Mouse (Mus musculus) ovary, postnatal 36 days (tissue): ENCODE data around the gene Knop1.

ENCODE experiments used
- DNase-seq: peaks from one replicate; pipeline ENCODE4 v3.0.0; 2022; ENCODE audit warnings: low spot score, mixed read lengths

The Knop1 gene

GRCm38 (mm10) chr7:118796838-118797237 is 59.2 kb downstream of the Knop1 start:
- no peak for DNase-seq

GRCm38 (mm10) chr7:118795779-118796178 is 60.3 kb downstream of the Knop1 start:
- no peak for DNase-seq

- no peak for DNase-seq
Observed at GRCm38 (mm10) chr7:118793899-118794298, 62.2 kb downstream of the Knop1 start.
